In the genomic region with DNA sequence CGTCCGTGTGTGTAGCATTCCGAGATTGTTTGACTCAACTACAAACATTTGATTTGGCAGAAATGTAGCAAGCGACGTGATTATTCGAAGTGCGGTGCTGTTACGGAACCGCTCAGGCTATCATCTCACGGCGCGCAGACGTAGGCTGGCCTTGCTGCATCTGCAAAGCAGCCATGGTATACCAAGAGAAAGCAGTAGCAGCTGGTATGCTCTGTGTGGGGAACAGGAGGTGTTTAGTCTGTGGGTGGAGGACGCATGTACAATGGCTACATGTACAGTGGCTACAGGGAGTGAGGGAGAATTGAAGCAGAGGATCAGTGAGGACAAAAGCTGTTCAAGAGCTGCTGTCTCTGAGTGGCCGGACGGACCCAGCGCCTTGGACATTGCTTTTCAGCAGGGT, we compare ENCODE assay signal across 11 mouse cellular contexts.
A peak's percentile ranks its signal among the peaks of the same experiment; 100 is the strongest.
DNase-seq lines count a peak whose midpoint lies in the region; ATAC-seq lines count a peak whose summit lies in the region.
"Had no signal": no experiment of that assay in that cellular context is flagged by ENCODE, and none has a peak within 500 bp of the region (broad histone marks: within the 10 kb centered on the region; RNA-seq: fewer than 3 reads in every experiment).

No protein-coding gene starts in this region.

- no peak for ATAC-seq in heart, embryonic 14.5 days (ENCODE audit: insufficient number of reproducible peaks, insufficient read depth, low FRiP score, low read depth)
- no peak for ATAC-seq in lung, embryonic 16.5 days (ENCODE audit: low read depth)
- no peak for ATAC-seq in hindbrain, embryonic 14.5 days (ENCODE audit: low FRiP score)

- WGBS in heart, embryonic 14.5 days, result 94% methylated on average over 17 of the region's 17 CpGs
- 78% methylated on average over 17 of the region's 17 CpGs for WGBS in lung, embryonic 16.5 days
- 85% methylated on average over 17 of the region's 17 CpGs for WGBS in hindbrain, embryonic 14.5 days

- peak overlapping the region; percentile 7; the same call in 1 of the 2 replicates for H3K4me2 ChIP-seq in heart, embryonic 14.5 days (ENCODE audit: low read length)
- H3K4me2 ChIP-seq in lung, embryonic 16.5 days (ENCODE audit: low read depth, low read length), result peak overlapping the region; percentile 50
- H3K4me2 ChIP-seq in hindbrain, embryonic 14.5 days (replicated peaks), result no peak overlapping the region
- H3K4me2 ChIP-seq: liver, embryonic 13.5 days had no signal

- intact Hi-C loops in heart, postnatal 36 days (cut with DNase I), result loop anchor here (5.0 kb wide), 1 partner anchor 84 kb away; no protein-coding TSS in a partner anchor
- intact Hi-C loops in left cerebral cortex, postnatal 25 days (cut with DNase I), result loop anchor here (5.0 kb wide), 2 partner anchors 89 to 354 kb away; no protein-coding TSS in a partner anchor

- no peak overlapping the region for H3K4me3 ChIP-seq in heart, embryonic 14.5 days (ENCODE audit: control insufficient read depth in 1 of 2, insufficient read depth in 1 of 2, low read depth in 1 of 2, low read length in 2 of 2)
- peak overlapping the region; percentile 46 for H3K4me3 ChIP-seq in lung, embryonic 16.5 days (ENCODE audit: low read length)
- no peak overlapping the region for H3K4me3 ChIP-seq in hindbrain, embryonic 14.5 days (replicated peaks; ENCODE audit: low read length)
- H3K4me3 ChIP-seq: liver, embryonic 13.5 days had no signal

- H3K4me1 ChIP-seq in heart, embryonic 14.5 days (ENCODE audit: control insufficient read depth in 2 of 2, insufficient read depth in 2 of 2, low read length in 2 of 2), result peaks cover 36 to 59% of the 10 kb centered on the region in 2 experiments
- H3K4me1 ChIP-seq in lung, embryonic 16.5 days (replicated peaks; ENCODE audit: control insufficient read depth, insufficient read depth, low read length), result peaks cover 2% of the 10 kb centered on the region; the same call in 1 of the 2 replicates
- no peaks in the 10 kb centered on the region for H3K4me1 ChIP-seq in hindbrain, embryonic 14.5 days (replicated peaks; ENCODE audit: control insufficient read depth, insufficient read depth, low read length)

- no peaks in the 10 kb centered on the region for H3K9me3 ChIP-seq in heart, embryonic 14.5 days (ENCODE audit: control insufficient read depth, low read length)
- no peaks in the 10 kb centered on the region for H3K9me3 ChIP-seq in lung, embryonic 16.5 days (ENCODE audit: control insufficient read depth, low read length)
- no peaks in the 10 kb centered on the region for H3K9me3 ChIP-seq in hindbrain, embryonic 14.5 days (ENCODE audit: control insufficient read depth, low read length)
- H3K9me3 ChIP-seq: liver, embryonic 13.5 days had no signal

- no peak overlapping the region for H3K9ac ChIP-seq in heart, embryonic 14.5 days (ENCODE audit: low read length)
- H3K9ac ChIP-seq in lung, embryonic 16.5 days (ENCODE audit: low read length), result peak overlapping the region; percentile 0; the same call in 1 of the 2 replicates
- no peak overlapping the region for H3K9ac ChIP-seq in hindbrain, embryonic 14.5 days
- H3K9ac ChIP-seq: liver, embryonic 13.5 days had no signal

- H3K36me3 ChIP-seq in heart, embryonic 14.5 days (ENCODE audit: control insufficient read depth, insufficient read depth, low read length), result no peaks in the 10 kb centered on the region
- H3K36me3 ChIP-seq in lung, embryonic 16.5 days (ENCODE audit: control insufficient read depth, insufficient read depth, low read length), result no peaks in the 10 kb centered on the region
- no peaks in the 10 kb centered on the region for H3K36me3 ChIP-seq in hindbrain, embryonic 14.5 days (replicated peaks; ENCODE audit: control insufficient read depth, insufficient read depth)
- H3K36me3 ChIP-seq: liver, embryonic 13.5 days had no signal

- no peaks in the 10 kb centered on the region for H3K27me3 ChIP-seq in heart, embryonic 14.5 days (ENCODE audit: control insufficient read depth, insufficient read depth, low read length)
- no peaks in the 10 kb centered on the region for H3K27me3 ChIP-seq in lung, embryonic 16.5 days (ENCODE audit: control insufficient read depth, insufficient read depth, low read depth, low read length)
- no peaks in the 10 kb centered on the region for H3K27me3 ChIP-seq in hindbrain, embryonic 14.5 days (ENCODE audit: control insufficient read depth, insufficient read depth, low read length)
- H3K27me3 ChIP-seq: liver, embryonic 13.5 days had no signal

- H3K27ac ChIP-seq in heart, embryonic 14.5 days (replicated peaks in 1 of 2; ENCODE audit: control insufficient read depth in 1 of 2, insufficient read depth in 1 of 2, low read depth in 2 of 2, low read length in 2 of 2), result no peak overlapping the region
- no peak overlapping the region for H3K27ac ChIP-seq in lung, embryonic 16.5 days (ENCODE audit: low read length)
- H3K27ac ChIP-seq in hindbrain, embryonic 14.5 days, result no peak overlapping the region

- no peak for DNase-seq in heart, postnatal 36 days
- no peak for DNase-seq in lung, postnatal 14 days
- peak; percentile 65 to 91 for DNase-seq in left cerebral cortex, postnatal 25 days (ENCODE audit: low spot score in 2 of 2)
- DNase-seq in cerebellum, postnatal 4 days (ENCODE audit: low spot score in 2 of 2), result no peak
- DNase-seq in cerebellum, postnatal 10 days, result no peak
- DNase-seq in hindbrain, embryonic 14.5 days (ENCODE audit: low spot score), result no peak
- DNase-seq: gastrocnemius, postnatal 14 days; liver, embryonic 13.5 days; thymus, adult 2 months had no signal

Comparison
In these comparisons a context has a peak if more than half of its experiments do, and no peak if none do; other contexts are left out.
1. DNase-seq: peak in left cerebral cortex, postnatal 25 days (2 of 2); none in heart, postnatal 36 days (0 of 2), lung, postnatal 14 days (single experiment), cerebellum, postnatal 4 days (0 of 2), cerebellum, postnatal 10 days (0 of 2) and hindbrain, embryonic 14.5 days (single experiment).